Mouse (Mus musculus): ENCODE measurements around the gene Tango2.

- peak; percentile 39 for TF ChIP-seq CTCF (IDR thresholded peaks at IDR 0.05; ENCODE audit: control insufficient read depth, insufficient read depth, insufficient read length)
- no peak for TF ChIP-seq USF1 (IDR thresholded peaks at IDR 0.05; ENCODE audit: low read depth)
- no peak for TF ChIP-seq MYOG (IDR thresholded peaks at IDR 0.05; ENCODE audit: control insufficient read depth, extremely low read depth, insufficient read length)
Observed at GRCm38 (mm10) chr16:18351313-18352055, 3.6 kb upstream of the Tango2 start.
